Mouse (Mus musculus) spleen, adult 2 months (tissue): Measurements from ENCODE around the gene Fzd2.

ENCODE experiments used
- CTCF ChIP-seq: fragments of 200-500 bp; IDR thresholded peaks from 2 replicates; pipeline ENCODE4 v1.5.1; 2011; ENCODE audit warnings: mild to moderate bottlenecking, inconsistent platforms; ENCODE audit not compliant: insufficient read depth, insufficient read length, insufficient replicate concordance; ENCODE audit errors: extremely low read depth
- POLR2A ChIP-seq: fragments of 200-500 bp; IDR thresholded peaks from 2 replicates; pipeline ENCODE4 v1.6.1; 2011; ENCODE audit warnings: low read depth, low read length, inconsistent platforms

DNA sequence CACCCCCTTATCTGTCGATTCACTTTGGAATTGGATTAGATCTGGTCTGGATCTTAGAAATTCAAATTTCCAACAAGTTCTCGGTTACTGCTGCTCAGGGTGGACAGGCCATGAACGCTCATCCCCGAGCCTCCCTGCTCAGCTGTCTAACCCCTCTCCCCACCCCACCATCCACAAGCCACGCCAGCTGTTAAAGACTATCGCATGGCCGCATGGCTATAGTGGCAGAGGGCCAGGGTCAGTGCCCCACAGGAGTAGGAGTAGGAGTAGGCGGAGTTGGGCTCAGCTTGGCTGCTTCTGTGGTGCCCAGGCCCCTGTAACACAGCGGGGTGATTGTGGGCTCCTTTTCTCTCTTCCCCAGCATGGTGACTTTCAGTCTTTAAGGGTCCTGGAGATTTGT lies 24.3 kb downstream of the Fzd2 start:
- TF ChIP-seq POLR2A (no peak), CTCF (no peak)
